Mouse (Mus musculus) adipocyte (in vitro differentiated cells): ENCODE measurements around the gene 1700015G11Rik.

Experiments used
- DNase-seq: peaks from one replicate; pipeline ENCODE4 v3.0.0-alpha.2; 2016; ENCODE audit warnings: low spot score

Gene 1700015G11Rik

DNA sequence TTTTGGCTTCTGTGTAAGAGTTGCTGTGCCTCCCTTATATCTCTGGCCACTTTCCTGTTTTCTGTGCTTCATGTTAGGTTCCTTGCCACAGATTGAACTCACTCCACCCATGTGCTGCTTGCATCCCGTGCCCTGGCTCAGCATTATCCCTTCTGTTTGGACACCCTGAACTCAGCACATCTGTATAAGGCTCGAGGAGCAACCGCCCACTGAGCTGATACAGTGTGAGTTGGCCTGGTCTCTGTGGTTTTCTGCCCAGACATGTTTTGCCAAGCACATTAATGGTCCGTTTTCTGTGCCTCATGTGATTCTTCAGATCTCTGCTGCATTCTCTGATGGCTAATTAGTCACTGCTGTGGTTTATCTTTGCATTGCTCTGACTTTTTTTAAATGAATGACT, 47.9 kb downstream of the 1700015G11Rik start:
- no peak for DNase-seq

DNA sequence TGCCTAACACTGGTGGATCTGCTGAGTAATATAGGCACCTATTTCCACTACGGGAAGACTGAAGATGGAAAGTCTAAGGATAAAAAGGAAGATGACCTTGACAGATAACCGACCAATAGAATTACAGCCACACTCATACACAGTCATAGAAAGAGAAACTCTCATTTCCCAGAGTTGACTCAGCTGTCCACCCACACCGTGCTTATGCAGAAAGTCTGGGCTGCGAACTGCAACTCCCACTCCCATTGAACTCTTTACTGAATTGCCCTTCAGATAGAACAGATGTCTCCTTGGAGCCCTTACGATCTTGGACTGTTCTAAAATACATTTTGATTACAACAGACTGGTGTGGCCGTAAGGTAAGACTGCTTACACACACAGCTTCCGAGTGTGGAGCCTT, 50.8 kb downstream of the 1700015G11Rik start:
- no peak for DNase-seq

DNA sequence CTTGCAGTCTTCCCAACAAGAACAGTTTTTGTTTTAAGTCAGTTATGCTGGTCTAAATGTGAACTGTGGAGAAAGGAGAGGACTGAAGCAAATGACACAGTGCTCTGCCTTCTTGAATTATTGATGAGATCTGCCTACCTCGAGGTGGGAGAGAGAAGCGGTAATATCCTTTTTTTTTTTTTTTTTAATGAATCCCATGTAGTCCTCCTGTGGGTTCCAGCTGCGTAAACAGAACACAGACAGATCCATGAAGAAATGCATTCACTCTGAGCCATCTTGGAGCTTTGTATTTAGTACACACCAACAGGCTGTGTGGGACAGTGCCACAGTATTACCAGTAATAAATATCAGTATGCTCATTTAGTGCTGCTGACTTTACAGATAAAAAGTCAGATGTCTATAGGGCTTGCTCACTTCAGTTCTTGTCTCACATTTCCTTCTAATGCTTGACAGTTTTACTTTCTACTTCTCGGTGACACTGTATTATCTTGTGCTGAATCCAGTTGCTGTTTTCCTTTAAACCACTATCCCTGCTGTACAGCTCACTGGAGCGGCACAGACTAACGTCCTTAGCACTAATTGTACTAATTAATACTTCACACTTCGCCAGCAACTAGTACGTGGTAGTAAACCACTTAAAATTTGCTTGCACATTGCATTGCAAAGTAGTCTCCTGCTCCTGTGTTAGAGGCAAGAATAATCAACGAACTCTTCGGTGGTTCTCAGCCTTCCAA, 53.1 kb downstream of the 1700015G11Rik start:
- no peak for DNase-seq
